Mouse (Mus musculus): ENCODE measurements around the gene Gm10722. TPM values are rescaled to one million over a fixed set of nuclear protein-coding genes. Genes with fewer than 3 reads are reported as not detected.
A peak's percentile ranks its signal among the peaks of the same experiment; 100 is the strongest.
"Not testable (repeated sequence)": the region's sequence is repeated elsewhere in the genome, so short reads cannot be mapped to it uniquely, and the experiment has no call there.

The Gm10722 gene
- polyA plus RNA-seq, 1 experiment from 2014 or later, result not detected

DNA sequence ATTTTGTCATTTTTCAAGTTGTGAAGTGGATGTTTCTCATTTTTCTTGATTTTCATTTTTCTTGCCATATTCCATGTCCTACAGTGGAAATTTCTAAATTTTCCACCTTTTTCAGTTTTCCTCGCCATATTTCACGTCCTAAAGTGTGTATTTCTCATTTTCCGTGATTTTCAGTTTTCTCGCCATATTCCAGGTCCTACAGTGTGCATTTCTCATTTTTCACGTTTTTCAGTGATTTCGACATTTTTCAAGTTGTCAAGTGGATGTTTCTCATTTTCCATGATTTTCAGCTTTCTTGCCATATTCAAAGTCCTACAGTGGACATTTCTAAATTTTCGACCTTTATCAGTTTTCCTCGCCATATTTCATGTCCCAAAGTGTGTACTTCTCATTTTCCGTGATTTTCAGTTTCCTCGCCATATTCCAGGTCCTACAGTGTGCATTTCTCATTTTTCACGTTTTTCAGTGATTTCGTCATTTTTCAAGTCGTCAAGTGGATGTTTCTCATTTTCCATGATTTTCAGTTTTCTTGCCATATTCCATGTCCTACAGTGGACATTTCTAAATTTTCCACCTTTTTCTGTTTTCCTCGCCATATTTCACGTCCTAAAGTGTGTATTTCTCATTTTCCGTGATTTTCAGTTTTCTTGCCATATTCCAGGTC, 23.4 kb downstream of the Gm10722 start:
- H3K4me1 ChIP-seq (ENCODE audit: insufficient read depth); H3K36me3 ChIP-seq (replicated peaks; ENCODE audit: insufficient read depth, low read length); ATAC-seq; H3K27me3 ChIP-seq (ENCODE audit: insufficient read depth, low read length); DNase-seq; H3K27ac ChIP-seq (ENCODE audit: low read depth); H3K4me3 ChIP-seq (ENCODE audit: low read depth, low read length); H3K4me2 ChIP-seq (ENCODE audit: low read depth, low read length); H3K9me3 ChIP-seq (ENCODE audit: low read length); H3K9ac ChIP-seq (replicated peaks): not testable (repeated sequence)
- WGBS (ENCODE audit: insufficient replicate concordance), result 54% methylated on average over 15 of the region's 16 CpGs

DNA sequence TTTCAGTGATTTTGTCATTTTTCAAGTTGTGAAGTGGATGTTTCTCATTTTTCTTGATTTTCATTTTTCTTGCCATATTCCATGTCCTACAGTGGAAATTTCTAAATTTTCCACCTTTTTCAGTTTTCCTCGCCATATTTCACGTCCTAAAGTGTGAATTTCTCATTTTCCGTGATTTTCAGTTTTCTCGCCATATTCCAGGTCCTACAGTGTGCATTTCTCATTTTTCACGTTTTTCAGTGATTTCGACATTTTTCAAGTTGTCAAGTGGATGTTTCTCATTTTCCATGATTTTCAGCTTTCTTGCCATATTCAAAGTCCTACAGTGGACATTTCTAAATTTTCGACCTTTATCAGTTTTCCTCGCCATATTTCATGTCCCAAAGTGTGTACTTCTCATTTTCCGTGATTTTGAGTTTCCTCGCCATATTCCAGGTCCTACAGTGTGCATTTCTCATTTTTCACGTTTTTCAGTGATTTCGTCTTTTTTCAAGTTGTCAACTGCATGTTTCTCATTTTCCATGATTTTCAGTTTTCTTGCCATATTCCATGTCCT, 24.3 kb downstream of the Gm10722 start, which contains the start of gene Gm10717:
Gm10717 (plus strand) TSS at position 506 of the 556 bp plus-strand sequence.
- not testable (repeated sequence) for H3K9me3 ChIP-seq (ENCODE audit: low read length); H3K4me1 ChIP-seq (ENCODE audit: insufficient read depth); H3K27me3 ChIP-seq (ENCODE audit: insufficient read depth, low read length); DNase-seq; H3K4me3 ChIP-seq (ENCODE audit: low read depth, low read length); H3K9ac ChIP-seq (replicated peaks); ATAC-seq; H3K4me2 ChIP-seq (ENCODE audit: low read depth, low read length); H3K27ac ChIP-seq (ENCODE audit: low read depth); H3K36me3 ChIP-seq (replicated peaks; ENCODE audit: insufficient read depth, low read length)
- WGBS (ENCODE audit: insufficient replicate concordance), result 69% methylated on average over 12 of the region's 12 CpGs

DNA sequence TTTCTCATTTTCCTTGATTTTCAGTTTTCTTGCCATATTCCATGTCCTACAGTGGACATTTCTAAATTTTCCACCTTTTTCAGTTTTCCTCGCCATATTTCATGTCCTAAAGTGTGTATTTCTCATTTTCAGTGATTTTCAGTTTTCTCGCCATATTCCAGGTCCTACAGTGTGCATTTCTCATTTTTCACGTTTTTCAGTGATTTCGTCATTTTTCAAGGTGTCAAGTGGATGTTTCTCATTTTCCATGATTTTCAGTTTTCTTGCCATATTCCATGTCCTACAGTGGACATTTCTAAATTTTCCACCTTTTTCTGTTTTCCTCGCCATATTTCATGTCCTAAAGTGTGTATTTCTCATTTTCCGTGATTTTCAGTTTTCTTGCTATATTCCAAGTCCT, 24.9 kb downstream of the Gm10722 start:
- H3K9ac ChIP-seq (replicated peaks); DNase-seq; H3K4me2 ChIP-seq (ENCODE audit: low read depth, low read length); H3K36me3 ChIP-seq (replicated peaks; ENCODE audit: insufficient read depth, low read length); H3K27me3 ChIP-seq (ENCODE audit: insufficient read depth, low read length); H3K4me1 ChIP-seq (ENCODE audit: insufficient read depth); ATAC-seq; H3K4me3 ChIP-seq (ENCODE audit: low read depth, low read length); H3K9me3 ChIP-seq (ENCODE audit: low read length); H3K27ac ChIP-seq (ENCODE audit: low read depth): not testable (repeated sequence)
- 61% methylated on average over 4 of the region's 6 CpGs for WGBS (ENCODE audit: insufficient replicate concordance)

DNA sequence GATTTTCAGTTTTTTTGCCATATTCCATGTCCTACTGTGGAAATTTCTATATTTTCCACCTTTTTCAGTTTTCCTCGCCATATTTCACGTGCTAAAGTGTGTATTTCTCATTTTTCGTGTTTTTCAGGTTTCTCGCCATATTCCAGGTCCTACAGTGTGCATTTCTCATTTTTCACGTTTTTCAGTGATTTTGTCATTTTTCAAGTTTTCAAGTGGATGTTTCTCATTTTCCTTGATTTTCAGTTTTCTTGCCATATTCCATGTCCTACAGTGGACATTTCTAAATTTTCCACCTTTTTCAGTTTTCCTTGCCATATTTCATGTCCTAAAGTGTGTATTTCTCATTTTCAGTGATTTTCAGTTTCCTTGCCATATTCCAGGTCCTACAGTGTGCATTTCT, 25.4 kb downstream of the Gm10722 start:
- not testable (repeated sequence) for H3K27ac ChIP-seq (ENCODE audit: low read depth); H3K4me3 ChIP-seq (ENCODE audit: low read depth, low read length); ATAC-seq; H3K36me3 ChIP-seq (replicated peaks; ENCODE audit: insufficient read depth, low read length); H3K27me3 ChIP-seq (ENCODE audit: insufficient read depth, low read length); H3K4me1 ChIP-seq (ENCODE audit: insufficient read depth); H3K9ac ChIP-seq (replicated peaks); DNase-seq; H3K4me2 ChIP-seq (ENCODE audit: low read depth, low read length); H3K9me3 ChIP-seq (ENCODE audit: low read length)
- WGBS (ENCODE audit: insufficient replicate concordance), result 61% methylated on average over 5 of the region's 5 CpGs

DNA sequence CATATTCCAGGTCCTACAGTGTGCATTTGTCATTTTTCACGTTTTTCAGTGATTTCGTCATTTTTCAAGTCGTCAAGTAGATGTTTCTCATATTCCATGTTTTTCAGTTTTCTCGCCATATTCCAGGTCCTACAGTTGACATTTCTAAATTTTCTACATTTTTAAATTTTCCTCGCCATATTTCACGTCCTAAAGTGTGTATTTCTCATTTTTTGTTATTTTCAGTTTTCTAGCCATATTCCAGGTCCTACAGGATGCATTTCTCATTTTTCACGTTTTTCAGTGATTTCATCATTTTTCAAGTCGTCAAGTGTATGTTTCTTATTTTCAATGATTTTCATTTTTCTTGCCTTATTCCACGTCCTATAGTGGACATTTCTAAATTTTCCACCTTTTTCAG, 26.0 kb downstream of the Gm10722 start:
- not testable (repeated sequence) for H3K9ac ChIP-seq (replicated peaks); H3K27ac ChIP-seq (ENCODE audit: low read depth); H3K9me3 ChIP-seq (ENCODE audit: low read length); H3K36me3 ChIP-seq (replicated peaks; ENCODE audit: insufficient read depth, low read length); DNase-seq; H3K4me2 ChIP-seq (ENCODE audit: low read depth, low read length); H3K4me3 ChIP-seq (ENCODE audit: low read depth, low read length); H3K27me3 ChIP-seq (ENCODE audit: insufficient read depth, low read length); H3K4me1 ChIP-seq (ENCODE audit: insufficient read depth); ATAC-seq
- 64% methylated on average over 9 of the region's 9 CpGs for WGBS (ENCODE audit: insufficient replicate concordance)

DNA sequence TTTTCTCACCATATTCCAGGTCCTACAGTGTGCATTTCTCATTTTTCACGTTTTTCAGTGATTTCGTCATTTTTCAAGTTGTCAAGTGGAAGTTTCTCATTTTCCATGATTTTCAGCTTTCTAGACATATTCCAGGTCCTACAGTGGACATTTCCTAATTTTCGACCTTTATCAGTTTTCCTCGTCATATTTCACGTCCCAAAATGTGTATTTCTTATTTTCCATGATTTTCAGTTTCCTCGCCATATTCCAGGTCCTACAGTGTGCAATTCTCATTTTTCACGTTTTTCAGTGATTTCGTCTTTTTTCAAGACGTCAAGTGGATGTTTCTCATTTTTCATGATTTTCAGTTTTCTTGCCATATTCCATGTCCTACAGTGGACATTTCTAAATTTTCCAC, 26.5 kb downstream of the Gm10722 start:
- 70% methylated on average over 9 of the region's 9 CpGs for WGBS (ENCODE audit: insufficient replicate concordance)
- DNase-seq, result peak; percentile 27

DNA sequence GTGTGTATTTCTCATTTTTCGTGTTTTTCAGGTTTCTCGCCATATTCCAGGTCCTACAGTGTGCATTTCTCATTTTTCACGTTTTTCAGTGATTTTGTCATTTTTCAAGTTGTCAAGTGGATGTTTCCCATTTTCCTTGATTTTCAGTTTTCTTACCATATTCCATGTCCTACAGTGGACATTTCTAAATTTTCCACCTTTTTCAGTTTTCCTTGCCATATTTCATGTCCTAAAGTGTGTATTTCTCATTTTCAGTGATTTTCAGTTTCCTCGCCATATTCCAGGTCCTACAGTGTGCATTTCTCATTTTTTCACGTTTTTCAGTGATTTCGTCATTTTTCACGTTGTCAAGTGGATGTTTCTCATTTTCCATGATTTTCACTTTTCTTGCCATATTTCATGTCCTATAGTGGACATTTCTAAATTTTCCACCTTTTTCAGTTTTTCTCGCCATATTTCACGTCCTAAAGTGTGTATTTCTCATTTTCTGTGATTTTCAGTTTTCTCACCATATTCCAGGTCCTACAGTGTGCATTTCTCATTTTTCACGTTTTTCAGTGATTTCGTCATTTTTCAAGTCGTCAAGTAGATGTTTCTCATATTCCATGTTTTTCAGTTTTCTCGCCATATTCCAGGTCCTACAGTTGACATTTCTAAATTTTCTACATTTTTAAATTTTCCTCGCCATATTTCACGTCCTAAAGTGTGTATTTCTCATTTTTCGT, 28.7 kb downstream of the Gm10722 start:
- 62% methylated on average over 11 of the region's 16 CpGs for WGBS (ENCODE audit: insufficient replicate concordance)
- not testable (repeated sequence) for DNase-seq; H3K4me1 ChIP-seq (ENCODE audit: insufficient read depth); H3K9me3 ChIP-seq (ENCODE audit: low read length); H3K9ac ChIP-seq (replicated peaks); H3K27me3 ChIP-seq (ENCODE audit: insufficient read depth, low read length); H3K4me2 ChIP-seq (ENCODE audit: low read depth, low read length); H3K36me3 ChIP-seq (replicated peaks; ENCODE audit: insufficient read depth, low read length); H3K4me3 ChIP-seq (ENCODE audit: low read depth, low read length); ATAC-seq; H3K27ac ChIP-seq (ENCODE audit: low read depth)

More for the DNA sequence above, 26.5 kb downstream of the Gm10722 start:
- H3K4me2 ChIP-seq (ENCODE audit: low read depth, low read length); H3K36me3 ChIP-seq (replicated peaks; ENCODE audit: insufficient read depth, low read length); H3K9ac ChIP-seq (replicated peaks); H3K27me3 ChIP-seq (ENCODE audit: insufficient read depth, low read length); H3K27ac ChIP-seq (ENCODE audit: low read depth); ATAC-seq; H3K4me1 ChIP-seq (ENCODE audit: insufficient read depth); H3K9me3 ChIP-seq (ENCODE audit: low read length); H3K4me3 ChIP-seq (ENCODE audit: low read depth, low read length): not testable (repeated sequence)

DNA sequence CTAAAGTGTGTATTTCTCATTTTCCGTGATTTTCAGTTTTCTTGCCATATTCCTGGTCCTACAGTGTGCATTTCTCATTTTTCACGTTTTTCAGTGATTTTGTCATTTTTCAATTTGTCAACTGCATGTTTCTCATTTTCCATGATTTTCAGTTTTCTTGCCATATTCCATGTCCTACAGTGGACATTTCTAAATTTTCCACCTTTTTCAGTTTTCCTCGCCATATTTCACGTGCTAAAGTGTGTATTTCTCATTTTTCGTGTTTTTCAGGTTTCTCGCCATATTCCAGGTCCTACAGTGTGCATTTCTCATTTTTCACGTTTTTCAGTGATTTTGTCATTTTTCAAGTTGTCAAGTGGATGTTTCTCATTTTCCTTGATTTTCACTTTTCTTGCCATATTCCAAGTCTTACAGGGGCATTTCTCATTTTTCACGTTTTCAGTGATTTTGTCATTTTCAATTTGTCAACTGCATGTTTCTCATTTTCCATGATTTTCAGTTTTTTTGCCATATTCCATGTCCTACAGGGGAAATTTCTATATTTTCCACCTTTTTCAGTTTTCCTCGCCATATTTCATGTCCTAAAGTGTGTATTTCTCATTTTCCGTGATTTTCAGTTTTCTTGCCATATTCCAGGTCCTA, 30.1 kb downstream of the Gm10722 start:
- H3K36me3 ChIP-seq (replicated peaks; ENCODE audit: insufficient read depth, low read length); H3K27me3 ChIP-seq (ENCODE audit: insufficient read depth, low read length); ATAC-seq; H3K4me3 ChIP-seq (ENCODE audit: low read depth, low read length); H3K9ac ChIP-seq (replicated peaks); H3K9me3 ChIP-seq (ENCODE audit: low read length); H3K4me1 ChIP-seq (ENCODE audit: insufficient read depth); H3K4me2 ChIP-seq (ENCODE audit: low read depth, low read length); H3K27ac ChIP-seq (ENCODE audit: low read depth): not testable (repeated sequence)
- WGBS (ENCODE audit: insufficient replicate concordance), result 81% methylated on average over 2 of the region's 10 CpGs
- peak; percentile 65 for DNase-seq

DNA sequence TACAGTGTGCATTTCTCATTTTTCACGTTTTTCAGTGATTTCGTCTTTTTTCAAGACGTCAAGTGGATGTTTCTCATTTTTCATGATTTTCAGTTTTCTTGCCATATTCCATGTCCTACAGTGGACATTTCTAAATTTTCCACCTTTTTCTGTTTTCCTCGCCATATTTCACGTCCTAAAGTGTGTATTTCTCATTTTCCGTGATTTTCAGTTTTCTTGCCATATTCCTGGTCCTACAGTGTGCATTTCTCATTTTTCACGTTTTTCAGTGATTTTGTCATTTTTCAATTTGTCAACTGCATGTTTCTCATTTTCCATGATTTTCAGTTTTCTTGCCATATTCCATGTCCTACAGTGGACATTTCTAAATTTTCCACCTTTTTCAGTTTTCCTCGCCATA, 33.6 kb downstream of the Gm10722 start, which contains the start of gene Gm17535:
Gm17535 (plus strand) TSS at position 301 of the 400 bp plus-strand sequence.
- DNase-seq; H3K9ac ChIP-seq (replicated peaks): not testable (repeated sequence)
- WGBS (ENCODE audit: insufficient replicate concordance), result no CpG with 5 or more reads among the region's 8 CpGs

More for the DNA sequence above, 33.6 kb downstream of the Gm10722 start, which contains the start of gene Gm17535:
- H3K4me2 ChIP-seq (ENCODE audit: low read depth, low read length); H3K27me3 ChIP-seq (ENCODE audit: insufficient read depth, low read length); H3K36me3 ChIP-seq (replicated peaks; ENCODE audit: insufficient read depth, low read length); H3K4me1 ChIP-seq (ENCODE audit: insufficient read depth); H3K27ac ChIP-seq (ENCODE audit: low read depth); H3K4me3 ChIP-seq (ENCODE audit: low read depth, low read length); H3K9me3 ChIP-seq (ENCODE audit: low read length); ATAC-seq: not testable (repeated sequence)

Measured in liver, postnatal 0 days (tissue).